Mouse (Mus musculus) skeletal muscle tissue, adult 2 months (tissue): Measurements from ENCODE around the gene Igfn1.

Experiments
- DNase-seq: peaks from one replicate; pipeline ENCODE4 v3.0.0-alpha.2; 2012; ENCODE audit warnings: low read depth, low spot score

Igfn1 gene

GRCm38 (mm10) chr1:135933704-135934293 lies 72.3 kb downstream of the Igfn1 start:
- no peak for DNase-seq

- DNase-seq: peak; percentile 30
These were observed 76.3 kb downstream of the Igfn1 start for GRCm38 (mm10) chr1:135929876-135930275.

- no peak for DNase-seq
These were observed 80.3 kb downstream of the Igfn1 start for GRCm38 (mm10) chr1:135925848-135926247.

- DNase-seq: no peak
These were observed 81.7 kb downstream of the Igfn1 start for GRCm38 (mm10) chr1:135924377-135924994.

- no peak for DNase-seq
These were observed 82.9 kb downstream of the Igfn1 start for GRCm38 (mm10) chr1:135923229-135923628.

GRCm38 (mm10) chr1:135918644-135919407 lies 87.3 kb downstream of the Igfn1 start, which contains the start of gene Pkp1:
Gene Pkp1, minus strand, starts transcription at chr1:135919207.
- DNase-seq: no peak

GRCm38 (mm10) chr1:135917206-135917605 lies 88.9 kb downstream of the Igfn1 start:
- DNase-seq: no peak

GRCm38 (mm10) chr1:135916486-135917058 lies 89.6 kb downstream of the Igfn1 start:
- DNase-seq: no peak

GRCm38 (mm10) chr1:135913657-135914056 lies 92.5 kb downstream of the Igfn1 start:
- DNase-seq: no peak

- DNase-seq: no peak
These were observed 96.8 kb downstream of the Igfn1 start for GRCm38 (mm10) chr1:135909381-135909780.

GRCm38 (mm10) chr1:135906736-135907135 lies 99.4 kb downstream of the Igfn1 start:
- DNase-seq: no peak
